Comparison of ENCODE assay signal across 12 mouse cellular contexts in the genomic region with DNA sequence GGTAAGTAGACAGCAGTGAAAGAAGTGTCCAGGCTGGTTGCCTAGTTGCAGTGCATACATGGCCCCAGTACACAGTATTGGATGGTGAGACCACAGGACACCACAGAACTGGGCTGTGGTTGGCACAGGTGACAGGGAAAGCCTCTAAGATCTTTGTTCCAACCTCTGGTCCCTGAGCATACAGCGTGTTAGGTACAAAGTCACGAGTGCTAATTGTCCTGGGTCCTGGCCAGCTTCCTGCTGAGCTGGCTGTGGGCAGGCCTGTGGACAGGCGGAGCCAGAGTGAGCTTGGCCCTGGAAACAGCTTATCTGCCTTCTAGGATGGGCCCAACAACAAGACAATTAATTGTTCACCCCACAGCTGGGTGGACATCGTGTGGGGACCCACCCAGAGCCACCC. TPM values are rescaled to one million over a fixed set of nuclear protein-coding genes. Genes with fewer than 3 reads are reported as not detected.
DNase-seq lines count a peak whose midpoint lies in the region; ATAC-seq lines count a peak whose summit lies in the region.
"Had no signal": no experiment of that assay in that cellular context is flagged by ENCODE, and none has a peak within 500 bp of the region (broad histone marks: within the 10 kb centered on the region; RNA-seq: fewer than 3 reads in every experiment).

No protein-coding gene starts in this region.

- no peaks in the 10 kb centered on the region for H3K9me3 ChIP-seq in intestine, embryonic 15.5 days
- H3K9me3 ChIP-seq in stomach, embryonic 16.5 days (replicated peaks; ENCODE audit: control insufficient read depth, low read length) = no peaks in the 10 kb centered on the region
- H3K9me3 ChIP-seq: embryonic facial prominence, embryonic 15.5 days; lung, embryonic 15.5 days had no signal

- H3K4me1 ChIP-seq in intestine, embryonic 15.5 days (replicated peaks) = peaks cover 7% of the 10 kb centered on the region; the same call in 1 of the 2 replicates
- H3K4me1 ChIP-seq in stomach, embryonic 16.5 days (ENCODE audit: control insufficient read depth, insufficient read depth, low read length) = peaks cover 5% of the 10 kb centered on the region; the same call in 1 of the 2 replicates
- H3K4me1 ChIP-seq: embryonic facial prominence, embryonic 15.5 days; lung, embryonic 15.5 days had no signal

- H3K9ac ChIP-seq in intestine, embryonic 15.5 days = no peak overlapping the region
- H3K9ac ChIP-seq in stomach, embryonic 16.5 days (ENCODE audit: low read length) = no peak overlapping the region
- H3K9ac ChIP-seq: embryonic facial prominence, embryonic 15.5 days; lung, embryonic 15.5 days had no signal

- peak; percentile 80 for ATAC-seq in intestine, embryonic 15.5 days
- ATAC-seq in stomach, embryonic 16.5 days (ENCODE audit: insufficient read depth, low FRiP score) = peak; percentile 65; the same call in 1 of the 2 replicates
- ATAC-seq in activated CD4-positive, CD25-positive, alpha-beta regulatory T cell, adult 4 months = no peak

- H3K4me2 ChIP-seq in intestine, embryonic 15.5 days (replicated peaks) = no peak overlapping the region
- no peak overlapping the region for H3K4me2 ChIP-seq in stomach, embryonic 16.5 days (ENCODE audit: low read depth, low read length)
- H3K4me2 ChIP-seq: embryonic facial prominence, embryonic 15.5 days; lung, embryonic 15.5 days had no signal

- DNase-seq in adrenal gland, postnatal 36 days = peak; percentile 19 to 31
- DNase-seq in adrenal gland, adult 18-20 months (ENCODE audit: low spot score in 2 of 2) = no peak
- peak; percentile 36 for DNase-seq in ovary, adult 18-20 months (ENCODE audit: low spot score)
- no peak for DNase-seq in ovary, postnatal 14 days (ENCODE audit: low spot score)
- no peak for DNase-seq in left cerebral cortex, adult 9 months (ENCODE audit: low spot score in 2 of 2)

- WGBS in intestine, embryonic 15.5 days = 58% methylated on average over 4 of the region's 4 CpGs
- WGBS in stomach, embryonic 16.5 days = 63% methylated on average over 4 of the region's 4 CpGs

- peaks cover 5% of the 10 kb centered on the region; the same call in 1 of the 2 replicates for H3K36me3 ChIP-seq in intestine, embryonic 15.5 days
- no peaks in the 10 kb centered on the region for H3K36me3 ChIP-seq in stomach, embryonic 16.5 days (ENCODE audit: control insufficient read depth, insufficient read depth, low read length)
- H3K36me3 ChIP-seq: embryonic facial prominence, embryonic 15.5 days; lung, embryonic 15.5 days had no signal

- H3K27ac ChIP-seq in intestine, embryonic 15.5 days = peak overlapping the region; percentile 73
- H3K27ac ChIP-seq in stomach, embryonic 16.5 days (ENCODE audit: low read length) = peak overlapping the region; percentile 47
- H3K27ac ChIP-seq: lung, embryonic 15.5 days had no signal

- H3K4me3 ChIP-seq in intestine, embryonic 15.5 days (replicated peaks) = no peak overlapping the region
- no peak overlapping the region for H3K4me3 ChIP-seq in stomach, embryonic 16.5 days (replicated peaks; ENCODE audit: low read length)
- H3K4me3 ChIP-seq: embryonic facial prominence, embryonic 15.5 days; lung, embryonic 15.5 days had no signal

- H3K27me3 ChIP-seq in intestine, embryonic 15.5 days (replicated peaks) = no peaks in the 10 kb centered on the region
- no peaks in the 10 kb centered on the region for H3K27me3 ChIP-seq in stomach, embryonic 16.5 days (ENCODE audit: control insufficient read depth, insufficient read depth, low read length)
- H3K27me3 ChIP-seq: embryonic facial prominence, embryonic 15.5 days; lung, embryonic 15.5 days had no signal

RNA-seq across cellular contexts. Expression of a gene that starts 16.0 kb away (rescaled TPM):
- total RNA-seq in adrenal gland, postnatal 36 days (2021) = 1 to 10 TPM in 1 of 2 experiments, under 1 TPM in 1; 0.93 to 1.7 TPM
- total RNA-seq in adrenal gland, adult 18-20 months (2021) = 1 to 10 TPM; 1.2 to 1.6 TPM
- polyA plus RNA-seq in intestine, embryonic 15.5 days (2015; fragmentation: Nextera tagmentation; extraction: Ambion mirVana) = 7.4 and 7.9 TPM in 2 replicates
- 6.1 and 6.6 TPM in 2 replicates for polyA plus RNA-seq in stomach, embryonic 16.5 days (2015; fragmentation: Nextera tagmentation; extraction: Ambion mirVana)
- polyA plus RNA-seq in activated CD4-positive, CD25-positive, alpha-beta regulatory T cell, adult 4 months (2017; shearing (Covaris generic)) = under 1 TPM; 0.24 to 0.40 TPM
- polyA plus RNA-seq: C2C12 had no signal

RNA-seq across cellular contexts. Expression of a gene that starts 20.7 kb away (rescaled TPM):
- total RNA-seq in adrenal gland, postnatal 36 days (2021) = under 1 TPM in 1 of 2 experiments, not detected in 1; 0.13 TPM
- total RNA-seq in adrenal gland, adult 18-20 months (2021) = not detected
- 0.13 TPM in 1 of 2 replicates, not detected in the other for polyA plus RNA-seq in intestine, embryonic 15.5 days (2015; fragmentation: Nextera tagmentation; extraction: Ambion mirVana)
- not detected in 2 replicates for polyA plus RNA-seq in stomach, embryonic 16.5 days (2015; fragmentation: Nextera tagmentation; extraction: Ambion mirVana)
- not detected for polyA plus RNA-seq in activated CD4-positive, CD25-positive, alpha-beta regulatory T cell, adult 4 months (2017; shearing (Covaris generic))
- total RNA-seq: neutrophil, adult 5-6 weeks had no signal
- polyA plus RNA-seq: C2C12; lung, embryonic 15.5 days had no signal

RNA-seq across cellular contexts. Expression of a gene that starts 46.9 kb away (rescaled TPM):
- total RNA-seq in adrenal gland, postnatal 36 days (2021) = 1 to 10 TPM; 7.9 to 8.9 TPM
- total RNA-seq in adrenal gland, adult 18-20 months (2021) = 1 to 10 TPM; 7.4 to 8.2 TPM
- polyA plus RNA-seq in intestine, embryonic 15.5 days (2015; fragmentation: Nextera tagmentation; extraction: Ambion mirVana) = 7.1 and 7.6 TPM in 2 replicates
- polyA plus RNA-seq in stomach, embryonic 16.5 days (2015; fragmentation: Nextera tagmentation; extraction: Ambion mirVana) = 8.6 and 9.2 TPM in 2 replicates
- polyA plus RNA-seq in activated CD4-positive, CD25-positive, alpha-beta regulatory T cell, adult 4 months (2017; shearing (Covaris generic)) = 100 to 1,000 TPM; 171 to 177 TPM

Comparison
In these comparisons a context has a peak if more than half of its experiments do, and no peak if none do; other contexts are left out.
1. DNase-seq: peak in adrenal gland, postnatal 36 days (2 of 2) and ovary, adult 18-20 months (single experiment); none in adrenal gland, adult 18-20 months (0 of 2), ovary, postnatal 14 days (single experiment) and left cerebral cortex, adult 9 months (0 of 2).
2. RNA of a gene that starts 46.9 kb away (polyA plus RNA-seq): 171 to 177 TPM in activated CD4-positive, CD25-positive, alpha-beta regulatory T cell, adult 4 months; 8.6 to 9.2 TPM in stomach, embryonic 16.5 days and 7.1 to 7.6 TPM in intestine, embryonic 15.5 days; every median in the first group is over 10 times any median in the second.